Mouse (Mus musculus) limb, embryonic 10.5 days (tissue): Measurements from ENCODE around the gene Fam206a. TPM values are rescaled to one million over a fixed set of nuclear protein-coding genes. Genes with fewer than 3 reads are reported as not detected.

Experiments used
- DNase-seq: peaks from one replicate; pipeline ENCODE4 v3.0.0-alpha.2; 2017; ENCODE audit warnings: low spot score
- H3K27ac ChIP-seq: fragments of 300-500 bp; sonication (generic); 2 replicates; pipeline ENCODE4 v1.5.1; 2016; ENCODE audit warnings: mild to moderate bottlenecking
- H3K27me3 ChIP-seq: fragments of 300-500 bp; sonication (generic); 2 replicates; pipeline ENCODE4 v1.6.1; 2016; ENCODE audit warnings: low read depth, mild to moderate bottlenecking; ENCODE audit not compliant: poor library complexity, severe bottlenecking
- H3K36me3 ChIP-seq: fragments of 300-500 bp; sonication (generic); 2 replicates; pipeline ENCODE4 v1.6.1; 2016; ENCODE audit warnings: mild to moderate bottlenecking, moderate library complexity
- H3K4me1 ChIP-seq: fragments of 300-500 bp; sonication (generic); 2 replicates; pipeline ENCODE4 v1.6.1; 2016
- H3K4me3 ChIP-seq: fragments of 300-500 bp; sonication (generic); 2 replicates; pipeline ENCODE4 v1.5.1; 2016; ENCODE audit warnings: mild to moderate bottlenecking, moderate library complexity
- H3K9me3 ChIP-seq: fragments of 300-500 bp; sonication (generic); replicated peaks from 2 replicates; pipeline ENCODE4 v1.6.1; 2016; ENCODE audit warnings: mild to moderate bottlenecking
- WGBS: fragments of 180-500 bp; shearing (Covaris S2); methylation state at CpG from one replicate; pipeline ENCODE4 v1.1.7; 2016; 5-methylcytosine and 5-hydroxymethylcytosine counted together
- polyA plus RNA-seq: library from polyadenylated mRNA; unstranded; fragments of >200 nt; fragmentation: Nextera tagmentation; extraction: Ambion mirVana; gene quantifications from 2 replicates; pipeline ENCODE4 v1.2.1, GENCODE M21; 2016

Gene Fam206a
- 28.0 and 28.5 TPM in 2 replicates for polyA plus RNA-seq

DNA sequence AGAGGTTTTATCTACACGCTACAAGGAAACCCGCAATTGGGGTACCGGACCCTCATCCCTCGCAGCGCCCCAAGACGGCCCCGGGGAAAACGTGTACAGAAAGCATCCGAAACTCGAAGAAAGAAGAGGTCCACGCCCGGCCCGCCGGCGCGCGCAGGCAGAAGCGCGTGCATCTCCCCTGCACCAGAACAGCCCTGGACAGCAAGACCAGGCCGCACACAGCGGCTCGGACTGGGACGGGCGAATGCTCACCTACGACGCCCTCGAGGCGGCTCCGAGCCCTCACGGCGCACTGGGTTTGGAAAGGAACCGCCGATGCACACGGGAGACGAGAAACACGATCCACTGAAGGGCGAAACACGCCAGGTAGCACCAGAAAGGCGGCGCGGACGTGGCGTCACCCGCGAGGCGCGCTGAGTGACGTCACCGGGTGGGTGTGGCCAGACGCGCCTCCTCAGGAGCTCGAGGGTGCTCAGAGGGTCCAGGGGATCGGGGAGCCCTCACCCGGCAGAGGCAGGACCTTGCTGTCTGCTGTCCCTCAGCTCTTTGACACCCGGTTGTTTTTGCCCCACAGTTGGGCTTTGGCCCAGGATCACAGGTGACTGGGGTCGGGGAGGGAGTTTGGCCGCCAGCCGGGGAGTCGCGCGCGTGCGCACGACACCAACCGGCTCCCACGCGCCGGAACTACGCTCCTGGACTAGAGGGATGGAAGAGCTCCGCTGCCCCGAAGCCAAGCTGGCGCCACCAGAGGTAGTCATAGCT lies at the start of gene Fam206a, which contains the start of gene Elp1:
Gene Fam206a (plus strand): TSS at position 439 of the 762 bp plus-strand sequence.
Gene Elp1 (minus strand): TSS at position 425 of the 762 bp plus-strand sequence.
- H3K4me3 ChIP-seq: peak within 1 kb of the TSS; percentile 98
- H3K27me3 ChIP-seq: no peaks in the 10 kb centered on the region
- H3K4me1 ChIP-seq: peaks cover 20% of the 10 kb centered on the region
- peaks cover 67% of the 10 kb centered on the region for H3K36me3 ChIP-seq
- no peaks in the 10 kb centered on the region for H3K9me3 ChIP-seq
- DNase-seq: peak; percentile 98
- under 1% methylated on average over 72 of the region's 72 CpGs for WGBS
- peak within 1 kb of the TSS; percentile 95 for H3K27ac ChIP-seq

DNA sequence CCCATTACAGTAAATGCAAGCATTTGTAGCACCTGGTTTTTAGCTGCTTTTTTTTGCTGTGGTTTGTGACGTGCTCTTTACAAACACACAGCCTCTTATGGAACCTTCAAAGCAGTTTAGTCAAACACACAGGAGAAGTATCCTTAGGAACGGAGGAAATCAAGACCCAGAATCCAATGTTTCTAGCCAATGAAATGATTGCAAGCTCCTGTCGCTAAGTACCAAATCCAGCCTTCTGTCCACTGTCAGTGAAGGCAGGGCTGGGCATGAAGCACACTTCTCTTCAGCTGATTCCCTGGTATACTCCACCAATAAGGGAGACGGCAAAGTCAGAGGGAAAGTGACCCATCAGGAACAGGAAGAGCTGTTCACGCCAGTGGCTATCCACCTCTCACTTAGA lies 46.1 kb upstream of the Fam206a start:
- peaks cover 97% of the 10 kb centered on the region for H3K36me3 ChIP-seq

DNA sequence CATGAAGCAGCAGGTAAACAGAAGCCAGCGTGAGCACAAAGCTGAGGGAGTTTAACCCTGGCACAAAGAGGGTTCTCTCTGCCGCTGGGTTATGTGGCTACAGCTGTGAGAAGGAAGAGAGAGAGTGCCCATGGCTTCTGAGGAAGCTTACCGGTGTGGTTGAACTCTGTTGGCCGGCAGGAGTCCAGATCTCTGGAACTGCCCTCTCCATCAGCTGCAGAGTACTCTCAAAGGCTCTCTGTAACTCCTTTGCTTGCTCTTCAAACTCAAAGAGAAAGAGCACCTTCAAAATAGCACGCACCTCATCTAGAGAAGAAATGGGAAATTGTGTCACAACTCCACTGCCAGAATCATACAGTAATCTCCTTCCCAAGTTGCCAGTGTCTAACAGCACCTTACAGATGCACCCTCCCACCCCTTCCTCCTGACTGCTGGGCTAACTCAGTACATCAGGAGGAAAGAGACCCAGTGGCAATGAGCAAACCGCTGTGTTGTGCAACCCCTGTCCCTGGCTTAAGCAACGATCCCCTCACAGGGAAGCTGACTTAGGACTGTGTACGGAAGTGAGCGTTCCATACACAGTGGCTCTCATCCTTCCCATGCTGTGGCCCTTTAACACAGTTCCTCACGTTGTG lies 45.1 kb upstream of the Fam206a start:
- no peaks in the 10 kb centered on the region for H3K27me3 ChIP-seq
- 94% methylated on average over 10 of the region's 10 CpGs for WGBS
- H3K4me1 ChIP-seq: no peaks in the 10 kb centered on the region
- no peak overlapping the region for H3K27ac ChIP-seq
- peaks cover 97% of the 10 kb centered on the region for H3K36me3 ChIP-seq
- H3K4me3 ChIP-seq: no peak overlapping the region
- no peaks in the 10 kb centered on the region for H3K9me3 ChIP-seq
- no peak for DNase-seq

More for the DNA sequence above, 46.1 kb upstream of the Fam206a start:
- Histone ChIP-seq H3K9me3 (no peaks in the 10 kb centered on the region), H3K4me1 (no peaks in the 10 kb centered on the region), H3K4me3 (no peak overlapping the region), H3K27me3 (no peaks in the 10 kb centered on the region), H3K27ac (no peak overlapping the region)
- 94% methylated on average over 5 of the region's 5 CpGs for WGBS
- no peak for DNase-seq

DNA sequence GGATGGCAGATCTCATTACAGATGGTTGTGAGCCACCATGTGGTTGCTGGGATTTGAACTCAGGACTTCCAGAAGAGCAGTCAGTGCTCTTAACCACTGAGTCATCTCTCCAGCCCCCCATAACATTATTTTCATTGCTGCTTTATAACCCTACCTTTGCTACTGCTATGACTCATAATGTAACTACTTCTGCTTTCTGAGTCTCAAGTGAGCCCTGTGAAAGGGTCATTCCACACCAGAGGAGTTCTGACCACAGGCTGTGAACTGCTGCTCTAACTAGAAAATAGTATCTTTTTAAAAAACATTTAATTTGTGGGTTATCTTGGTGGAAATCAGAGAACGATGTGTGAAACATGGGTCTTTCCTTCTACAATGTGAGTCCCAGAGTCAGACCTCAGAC lies 44.5 kb upstream of the Fam206a start:
- no peak for DNase-seq
- peaks cover 100% of the 10 kb centered on the region for H3K36me3 ChIP-seq
- 97% methylated on average over 1 of the region's 1 CpGs for WGBS
- no peaks in the 10 kb centered on the region for H3K27me3 ChIP-seq
- H3K4me1 ChIP-seq: no peaks in the 10 kb centered on the region
- H3K9me3 ChIP-seq: no peaks in the 10 kb centered on the region
- H3K27ac ChIP-seq: no peak overlapping the region
- no peak overlapping the region for H3K4me3 ChIP-seq

DNA sequence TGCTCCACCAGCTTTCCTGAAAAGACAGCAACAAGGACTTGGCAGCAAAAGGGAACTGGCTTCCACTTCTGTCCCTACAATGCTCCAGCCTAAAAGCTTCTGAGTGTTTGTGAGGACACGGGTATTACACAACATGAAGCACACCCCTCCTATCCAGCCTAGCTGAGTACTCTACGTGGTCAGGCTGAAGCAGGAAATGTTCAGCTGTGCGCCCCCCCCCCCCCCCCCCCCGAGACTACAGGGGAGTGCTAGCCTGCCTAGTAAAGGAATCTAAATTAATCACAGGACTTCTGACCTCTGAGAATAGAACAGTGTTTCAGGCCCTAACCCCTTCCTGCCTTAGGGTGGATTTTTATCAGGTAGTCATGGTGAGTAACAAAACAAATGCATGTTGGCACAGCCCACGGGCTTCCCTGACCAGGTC lies 34.3 kb upstream of the Fam206a start:
- Histone ChIP-seq H3K27me3 (no peaks in the 10 kb centered on the region), H3K4me1 (no peaks in the 10 kb centered on the region), H3K27ac (no peak overlapping the region), H3K9me3 (no peaks in the 10 kb centered on the region), H3K4me3 (no peak overlapping the region), H3K36me3 (peaks cover 100% of the 10 kb centered on the region)
- WGBS: 82% methylated on average over 5 of the region's 5 CpGs
- no peak for DNase-seq

DNA sequence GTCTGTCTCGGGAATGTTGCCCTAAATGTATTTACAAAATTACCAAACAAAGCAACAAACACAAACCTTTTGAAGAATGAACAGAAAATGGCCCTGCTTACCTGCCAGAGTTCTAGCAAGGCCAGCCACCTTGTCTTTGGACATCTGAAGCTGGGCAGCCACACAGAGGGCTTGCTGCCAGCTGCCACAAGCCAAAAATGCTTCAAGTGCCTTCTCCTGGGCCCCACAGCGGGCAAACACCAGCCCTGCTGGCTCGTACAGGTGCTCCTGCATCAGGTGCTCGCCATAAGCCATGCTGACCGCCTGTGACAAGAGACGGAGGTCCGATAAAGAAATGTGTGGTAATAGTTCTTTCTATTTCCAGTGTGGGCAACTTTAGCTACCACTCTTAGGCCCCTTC lies 33.2 kb upstream of the Fam206a start:
- H3K27ac ChIP-seq: no peak overlapping the region
- H3K27me3 ChIP-seq: no peaks in the 10 kb centered on the region
- no peaks in the 10 kb centered on the region for H3K4me1 ChIP-seq
- H3K4me3 ChIP-seq: no peak overlapping the region
- WGBS: 92% methylated on average over 7 of the region's 7 CpGs
- DNase-seq: no peak
- no peaks in the 10 kb centered on the region for H3K9me3 ChIP-seq
- H3K36me3 ChIP-seq: peaks cover 100% of the 10 kb centered on the region

DNA sequence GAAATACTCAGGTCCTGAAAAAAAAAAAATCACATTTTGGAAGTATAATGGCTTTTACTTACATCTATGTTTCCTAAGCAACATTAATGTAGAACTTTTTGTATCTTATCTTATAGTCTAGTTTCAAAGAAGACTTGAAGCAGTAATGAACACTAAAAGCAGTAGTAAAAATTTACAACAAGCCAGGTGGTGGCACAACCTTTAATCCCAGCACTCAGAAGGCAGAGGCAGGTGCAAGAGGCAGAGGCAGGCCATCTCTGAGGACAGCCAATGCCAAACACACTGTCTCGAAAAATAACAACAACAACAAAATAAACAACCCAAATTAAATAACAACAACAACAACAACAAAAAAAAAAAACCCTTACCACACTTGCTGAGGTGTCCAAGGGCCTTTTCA lies 31.1 kb upstream of the Fam206a start:
- Histone ChIP-seq H3K27me3 (no peaks in the 10 kb centered on the region), H3K27ac (no peak overlapping the region), H3K36me3 (peaks cover 100% of the 10 kb centered on the region), H3K4me1 (no peaks in the 10 kb centered on the region), H3K4me3 (no peak overlapping the region), H3K9me3 (no peaks in the 10 kb centered on the region)
- WGBS: 79% methylated on average over 1 of the region's 1 CpGs
- no peak for DNase-seq

DNA sequence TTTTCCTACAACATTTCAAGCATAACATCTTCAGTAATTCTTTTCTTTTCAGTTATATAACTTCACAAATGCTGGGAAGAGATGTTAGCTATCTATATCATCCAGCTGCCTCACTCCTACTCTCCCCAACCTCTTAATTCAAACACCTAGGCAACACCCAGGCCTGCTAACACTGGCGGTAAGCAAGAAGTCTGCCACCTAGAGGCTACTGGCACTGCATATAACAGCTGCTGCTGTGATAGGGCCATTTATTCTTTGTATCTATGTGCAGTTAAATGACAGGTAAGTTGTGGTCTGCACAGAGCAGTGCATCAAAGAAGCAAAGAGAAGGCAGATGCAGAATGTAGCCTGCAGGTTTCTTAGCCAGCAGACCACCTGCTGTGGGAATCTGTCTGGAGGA lies 10.8 kb upstream of the Fam206a start:
- WGBS: 49% methylated on average over 1 of the region's 1 CpGs
- H3K9me3 ChIP-seq: no peaks in the 10 kb centered on the region
- H3K4me1 ChIP-seq: no peaks in the 10 kb centered on the region
- no peak overlapping the region for H3K27ac ChIP-seq
- no peak overlapping the region for H3K4me3 ChIP-seq
- H3K36me3 ChIP-seq: peaks cover 94% of the 10 kb centered on the region
- H3K27me3 ChIP-seq: no peaks in the 10 kb centered on the region
- no peak for DNase-seq

DNA sequence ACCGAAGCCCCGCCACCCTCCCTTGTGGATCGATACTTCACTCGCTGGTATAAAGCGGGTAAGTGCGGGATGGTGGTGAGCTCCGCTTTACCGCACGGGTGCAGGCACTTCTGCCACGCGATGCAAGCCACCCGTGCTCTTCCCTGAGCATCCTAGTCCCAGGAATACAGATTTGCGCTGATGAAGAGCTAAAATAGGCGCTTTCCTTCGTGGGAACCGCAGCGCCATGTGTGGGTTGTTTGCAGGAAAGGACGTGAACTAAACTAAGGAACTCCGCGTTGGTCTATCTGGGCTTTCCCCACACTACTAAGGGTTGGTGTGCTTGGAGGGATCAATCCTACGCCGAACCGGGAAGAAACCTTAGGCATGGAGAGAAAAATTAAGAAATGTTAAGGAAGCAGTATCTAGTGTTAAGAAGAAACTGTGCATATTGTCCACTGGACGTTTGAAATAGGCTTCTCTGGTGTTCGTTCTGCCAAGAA lies 565 bp downstream of the Fam206a start:
- no peaks in the 10 kb centered on the region for H3K27me3 ChIP-seq
- no peak for DNase-seq
- WGBS: 2% methylated on average over 25 of the region's 25 CpGs
- no peaks in the 10 kb centered on the region for H3K9me3 ChIP-seq
- H3K4me3 ChIP-seq: peak overlapping the region; percentile 98
- peaks cover 67% of the 10 kb centered on the region for H3K36me3 ChIP-seq
- peaks cover 20% of the 10 kb centered on the region for H3K4me1 ChIP-seq
- peak overlapping the region; percentile 95 for H3K27ac ChIP-seq

DNA sequence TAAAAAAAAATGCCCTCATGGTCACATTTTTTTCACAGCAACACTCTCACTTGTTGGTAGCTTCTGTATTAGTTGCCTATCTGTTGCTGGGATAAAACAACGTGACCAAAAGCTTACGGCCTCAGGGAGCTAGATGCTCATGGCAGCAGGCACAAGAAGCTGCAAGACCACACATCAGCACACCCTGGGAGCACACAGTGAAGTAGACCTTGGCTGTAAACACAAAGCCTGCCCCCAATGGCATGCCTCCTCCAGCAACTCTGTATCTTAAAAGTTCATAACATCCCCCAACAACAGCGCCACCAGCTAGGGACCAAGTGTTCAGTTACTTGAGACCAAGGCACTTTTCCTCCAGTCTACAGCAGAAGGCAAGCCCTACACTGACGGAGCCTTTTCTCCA lies 6.9 kb downstream of the Fam206a start:
- WGBS: 75% methylated on average over 4 of the region's 4 CpGs
- Histone ChIP-seq H3K27ac (no peak overlapping the region), H3K4me1 (no peaks in the 10 kb centered on the region; the same call in 1 of the 2 replicates), H3K4me3 (no peak overlapping the region), H3K36me3 (peaks cover 48% of the 10 kb centered on the region), H3K9me3 (no peaks in the 10 kb centered on the region), H3K27me3 (no peaks in the 10 kb centered on the region)
- DNase-seq: no peak

DNA sequence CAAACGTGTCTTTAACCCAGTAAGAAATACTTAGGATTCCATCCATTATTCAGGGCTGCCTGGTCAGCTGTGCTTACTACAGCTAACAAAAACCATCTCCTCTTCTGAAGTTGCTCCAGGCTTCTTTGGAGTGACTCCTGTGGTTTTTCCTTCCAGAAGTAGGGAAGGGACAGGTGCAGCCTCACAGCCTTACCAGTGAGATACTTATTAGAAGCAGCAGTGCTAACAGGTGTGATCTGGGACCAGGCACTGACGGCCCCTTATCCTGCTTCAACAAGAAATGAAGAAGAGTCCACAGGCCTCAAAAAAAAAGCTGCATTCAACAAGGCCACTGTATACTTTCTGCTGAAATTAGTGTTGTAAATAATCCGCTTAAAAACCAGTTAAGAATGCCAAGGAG lies 9.5 kb downstream of the Fam206a start:
- WGBS: 81% methylated on average over 3 of the region's 3 CpGs
- Histone ChIP-seq H3K36me3 (peaks cover 22% of the 10 kb centered on the region), H3K4me3 (no peak overlapping the region), H3K27ac (no peak overlapping the region), H3K27me3 (no peaks in the 10 kb centered on the region), H3K9me3 (no peaks in the 10 kb centered on the region), H3K4me1 (peaks cover 19% of the 10 kb centered on the region)
- no peak for DNase-seq

DNA sequence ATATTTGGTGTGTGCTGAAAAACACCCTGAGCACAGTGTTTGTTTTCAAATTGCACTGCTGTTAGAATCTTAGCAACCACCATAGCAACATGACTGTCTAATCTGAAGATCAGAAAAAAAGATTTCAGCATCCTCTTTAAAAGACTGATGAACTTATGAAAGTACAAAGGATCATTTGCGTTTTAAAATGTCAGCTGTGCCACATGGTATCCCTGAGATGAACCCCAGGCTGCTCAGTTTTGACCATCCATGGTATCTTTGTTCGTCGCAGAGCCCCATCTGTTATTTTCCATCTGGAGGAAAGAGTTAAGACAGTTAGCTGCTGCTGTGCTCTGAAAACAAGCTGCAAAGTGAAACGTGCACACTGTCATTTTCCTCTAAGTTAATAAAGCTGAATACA lies 10.0 kb downstream of the Fam206a start:
- H3K36me3 ChIP-seq: peaks cover 20% of the 10 kb centered on the region
- 93% methylated on average over 4 of the region's 4 CpGs for WGBS
- H3K27ac ChIP-seq: no peak overlapping the region
- no peaks in the 10 kb centered on the region for H3K9me3 ChIP-seq
- no peak overlapping the region for H3K4me3 ChIP-seq
- H3K27me3 ChIP-seq: no peaks in the 10 kb centered on the region
- no peak for DNase-seq
- H3K4me1 ChIP-seq: peaks cover 19% of the 10 kb centered on the region

DNA sequence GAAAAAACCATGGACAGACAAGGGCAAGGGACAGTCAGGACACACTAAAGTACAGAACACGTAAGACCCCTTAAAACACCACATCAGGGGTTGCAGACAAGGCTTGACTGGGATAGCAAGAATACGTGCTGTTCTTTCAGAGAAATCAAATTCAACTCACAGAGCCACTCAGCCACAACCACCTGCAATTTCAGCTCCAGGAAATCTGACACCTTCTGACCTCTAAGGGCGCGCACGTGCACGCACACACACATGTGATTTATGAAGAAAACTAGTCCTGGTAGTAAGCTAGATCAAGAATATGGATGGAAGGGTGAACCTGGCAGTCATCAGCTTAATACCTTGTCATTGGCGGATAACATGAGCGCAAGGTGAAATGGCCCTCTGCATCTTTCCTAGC lies 13.0 kb downstream of the Fam206a start:
- Histone ChIP-seq H3K27ac (no peak overlapping the region), H3K27me3 (no peaks in the 10 kb centered on the region), H3K9me3 (no peaks in the 10 kb centered on the region), H3K4me1 (peaks cover 19% of the 10 kb centered on the region), H3K36me3 (0 out of 2 replicates have a peak, but pooled peaks cover 5% of the 10 kb centered on the region), H3K4me3 (no peak overlapping the region)
- WGBS: 62% methylated on average over 8 of the region's 8 CpGs
- DNase-seq: peak; percentile 57
